Mouse (Mus musculus): Measurements from ENCODE around the gene Slc13a5.

DNA sequence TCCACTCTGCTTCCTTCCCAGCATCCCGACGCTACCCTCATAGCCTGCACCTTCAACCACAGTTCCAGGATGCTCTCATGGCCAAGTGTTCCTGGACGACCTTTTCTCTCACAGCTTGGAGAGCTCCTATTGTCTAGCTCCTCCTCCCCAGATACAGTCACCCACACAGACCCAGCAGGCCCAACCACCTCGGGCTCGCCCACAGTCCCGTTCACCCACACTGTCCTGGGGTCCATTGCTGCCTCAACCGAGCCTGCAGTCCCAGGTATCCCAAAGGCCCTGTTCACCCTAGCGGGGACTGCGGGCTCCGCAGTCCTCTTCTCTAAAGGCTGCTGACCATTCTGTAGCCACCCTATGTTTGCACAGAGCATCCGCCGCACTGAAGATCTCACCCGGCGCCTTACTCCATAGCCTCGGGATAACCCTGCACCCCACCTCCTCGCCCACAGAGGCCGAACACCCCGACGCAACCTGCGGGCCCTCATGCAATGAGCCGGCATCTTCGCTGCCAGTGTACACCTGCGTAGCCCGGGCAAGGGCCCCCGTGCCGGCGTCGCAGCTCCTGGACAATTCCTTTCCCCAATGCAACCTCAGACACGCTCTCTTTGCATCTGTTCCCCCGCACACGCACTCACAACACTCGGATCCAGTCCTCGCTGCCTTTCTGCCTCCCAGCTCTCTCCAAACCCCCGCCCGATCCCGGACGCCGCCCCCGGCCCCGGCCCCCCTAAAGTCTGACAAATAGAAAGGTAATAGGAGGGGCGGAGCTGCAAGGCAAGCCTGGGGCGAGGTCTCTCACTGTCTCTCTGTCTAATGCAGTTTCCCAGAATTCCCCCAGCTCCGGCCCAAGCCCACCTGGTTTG is 60.5 kb downstream of the Slc13a5 start, which contains the start of gene Gm43951:
- TF ChIP-seq MAFK (IDR thresholded peaks at IDR 0.05; ENCODE audit: insufficient read depth, low read depth, low read length) (no peak), HCFC1 (IDR thresholded peaks at IDR 0.05; ENCODE audit: borderline replicate concordance, insufficient read depth, low read length) (no peak), ZC3H11A (IDR thresholded peaks at IDR 0.05; ENCODE audit: borderline replicate concordance, low read depth, low read length) (no peak), ZNF384 (IDR thresholded peaks at IDR 0.05; ENCODE audit: low read depth, low read length) (no peak), CHD2 (IDR thresholded peaks at IDR 0.05; ENCODE audit: low read depth, low read length) (no peak)

All from ES-E14 (cell line).